Mouse (Mus musculus) liver, adult 2 months (tissue): Measurements from ENCODE around the gene Rab12.

Source experiments
- CTCF ChIP-seq: fragments of 200-500 bp; IDR thresholded peaks from 2 replicates; pipeline ENCODE4 v1.5.1; 2011; ENCODE audit warnings: low read depth, low read length, control low read depth
- POLR2A ChIP-seq: fragments of 200-500 bp; IDR thresholded peaks from 2 replicates; pipeline ENCODE4 v1.6.1; 2011; ENCODE audit warnings: low read length, control low read depth; ENCODE audit not compliant: insufficient read depth; ENCODE audit errors: extremely low read depth

- no peak for TF ChIP-seq POLR2A
- no peak for TF ChIP-seq CTCF
These were observed 12.8 kb upstream of the Rab12 start for GRCm38 (mm10) chr17:66532285-66532684.
